Mouse (Mus musculus): Measurements from ENCODE around the gene Pnpla5.
"Not testable (repeated sequence)": the region's sequence is repeated elsewhere in the genome, so short reads cannot be mapped to it uniquely, and the experiment has no call there.

Pnpla5 gene

GRCm38 (mm10) chr15:84116466-84116865, 6.5 kb downstream of the Pnpla5 start:
- peak; percentile 8 for DNase-seq (ENCODE audit: low read depth)

GRCm38 (mm10) chr15:84115727-84116126, 7.2 kb downstream of the Pnpla5 start:
- peak; percentile 13 for DNase-seq (ENCODE audit: low read depth)

GRCm38 (mm10) chr15:84113873-84114272, 9.1 kb downstream of the Pnpla5 start:
- no peak for DNase-seq (ENCODE audit: low read depth)

GRCm38 (mm10) chr15:84108899-84109298, 14.1 kb downstream of the Pnpla5 start:
- DNase-seq (ENCODE audit: low read depth): no peak

GRCm38 (mm10) chr15:84105924-84106500, 17.0 kb downstream of the Pnpla5 start:
- DNase-seq (ENCODE audit: low read depth): no peak

- no peak for DNase-seq (ENCODE audit: low read depth)
Measured at GRCm38 (mm10) chr15:84105105-84105923, 17.7 kb downstream of the Pnpla5 start, which contains the start of gene Sult4a1. Gene Sult4a1 (minus strand): TSS chr15:84105754.

GRCm38 (mm10) chr15:84104626-84105025, 18.3 kb downstream of the Pnpla5 start:
- no peak for DNase-seq (ENCODE audit: low read depth)

GRCm38 (mm10) chr15:84097536-84097935, 25.4 kb downstream of the Pnpla5 start:
- not testable (repeated sequence) for DNase-seq (ENCODE audit: low read depth)

- no peak for DNase-seq (ENCODE audit: low read depth)
Measured at GRCm38 (mm10) chr15:84096051-84096450, 26.9 kb downstream of the Pnpla5 start.

- no peak for DNase-seq (ENCODE audit: low read depth)
Measured at GRCm38 (mm10) chr15:84094921-84095320, 28.1 kb downstream of the Pnpla5 start.

- no peak for DNase-seq (ENCODE audit: low read depth)
Measured at GRCm38 (mm10) chr15:84086775-84087174, 36.2 kb downstream of the Pnpla5 start.

- DNase-seq (ENCODE audit: low read depth): peak; percentile 9
Measured at GRCm38 (mm10) chr15:84086364-84086763, 36.6 kb downstream of the Pnpla5 start.

- no peak for DNase-seq (ENCODE audit: low read depth)
Measured at GRCm38 (mm10) chr15:84080069-84080468, 42.9 kb downstream of the Pnpla5 start.

- no peak for DNase-seq (ENCODE audit: low read depth)
Measured at GRCm38 (mm10) chr15:84079519-84079918, 43.5 kb downstream of the Pnpla5 start.

- peak; percentile 14 for DNase-seq (ENCODE audit: low read depth)
Measured at GRCm38 (mm10) chr15:84078667-84079066, 44.3 kb downstream of the Pnpla5 start.

GRCm38 (mm10) chr15:84077151-84077550, 45.8 kb downstream of the Pnpla5 start:
- DNase-seq (ENCODE audit: low read depth): no peak

- DNase-seq (ENCODE audit: low read depth): no peak
Measured at GRCm38 (mm10) chr15:84074705-84075185, 48.2 kb downstream of the Pnpla5 start.

GRCm38 (mm10) chr15:84073911-84074704, 48.9 kb downstream of the Pnpla5 start:
- peak; percentile 37 for DNase-seq (ENCODE audit: low read depth)

GRCm38 (mm10) chr15:84073058-84073457, 49.9 kb downstream of the Pnpla5 start:
- DNase-seq (ENCODE audit: low read depth): no peak

GRCm38 (mm10) chr15:84072226-84072625, 50.7 kb downstream of the Pnpla5 start:
- peak; percentile 64 for DNase-seq (ENCODE audit: low read depth)

GRCm38 (mm10) chr15:84070116-84070676, 52.8 kb downstream of the Pnpla5 start:
- DNase-seq (ENCODE audit: low read depth): no peak

- no peak for DNase-seq (ENCODE audit: low read depth)
Measured at GRCm38 (mm10) chr15:84069455-84070050, 53.4 kb downstream of the Pnpla5 start.
